Mouse (Mus musculus) central nervous system, embryonic 11.5 days (tissue): ENCODE results near the gene Rnf152. TPM values are rescaled to one million over a fixed set of nuclear protein-coding genes. Genes with fewer than 3 reads are reported as not detected.

Experiments used
- polyA plus RNA-seq: library from polyadenylated mRNA; depleted of rRNA; stranded (reverse); fragments of >200 nt; gene quantifications from 2 replicates; pipeline ENCODE4 v1.2.3, GENCODE M21; 2012; rRNA removed

Rnf152 gene
- 2.1 TPM in 2 replicates for polyA plus RNA-seq

DNA sequence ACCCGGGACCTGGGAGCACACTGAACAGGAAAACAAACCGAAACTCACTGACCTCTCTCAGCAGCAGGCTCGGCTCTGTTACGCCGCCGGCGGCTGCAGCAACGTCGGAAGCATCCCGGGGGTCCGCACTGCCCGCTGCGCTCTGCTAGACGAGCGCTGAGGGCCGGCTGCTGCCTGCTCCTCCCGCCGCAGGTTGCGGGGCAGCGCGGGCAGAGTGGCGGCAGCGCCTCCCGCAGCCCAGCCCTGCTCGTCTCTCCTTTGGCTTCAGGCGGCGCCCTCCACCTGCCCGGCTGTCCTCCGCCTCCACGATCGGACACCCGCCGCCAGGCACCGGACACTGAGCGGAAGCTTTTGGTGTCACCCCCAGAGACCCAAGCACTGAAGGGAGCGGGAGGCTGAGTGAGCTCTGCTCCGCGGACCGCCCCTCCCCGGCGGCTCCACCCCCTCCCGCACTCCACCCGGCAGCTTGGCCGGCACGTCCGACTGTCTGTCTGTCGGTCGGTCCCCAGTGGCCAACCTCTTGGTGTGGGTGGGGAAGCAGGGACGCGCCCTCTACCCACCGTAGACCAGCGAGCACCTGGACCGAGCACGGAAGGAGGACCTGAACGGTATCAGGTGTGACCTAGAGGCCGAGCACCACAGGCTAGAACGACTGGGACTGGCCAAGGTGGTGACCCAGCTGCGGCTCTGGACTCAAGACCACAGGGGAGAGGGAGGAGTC lies at the start of gene Rnf152:
TSS of gene Rnf152 (minus strand) at position 420 of the 721 bp plus-strand sequence.

